Mouse (Mus musculus): Measurements from ENCODE around the gene Nxf7. TPM values are rescaled to one million over a fixed set of nuclear protein-coding genes. Genes with fewer than 3 reads are reported as not detected.
A peak's percentile ranks its signal among the peaks of the same experiment; 100 is the strongest.
"Not testable (repeated sequence)": the region's sequence is repeated elsewhere in the genome, so short reads cannot be mapped to it uniquely, and the experiment has no call there.

Gene Nxf7
- total RNA-seq (2014; rRNA removed) (not detected in 2 replicates), polyA plus RNA-seq (2015; fragmentation: Nextera tagmentation; extraction: Ambion mirVana) (not detected in 2 replicates)

DNA sequence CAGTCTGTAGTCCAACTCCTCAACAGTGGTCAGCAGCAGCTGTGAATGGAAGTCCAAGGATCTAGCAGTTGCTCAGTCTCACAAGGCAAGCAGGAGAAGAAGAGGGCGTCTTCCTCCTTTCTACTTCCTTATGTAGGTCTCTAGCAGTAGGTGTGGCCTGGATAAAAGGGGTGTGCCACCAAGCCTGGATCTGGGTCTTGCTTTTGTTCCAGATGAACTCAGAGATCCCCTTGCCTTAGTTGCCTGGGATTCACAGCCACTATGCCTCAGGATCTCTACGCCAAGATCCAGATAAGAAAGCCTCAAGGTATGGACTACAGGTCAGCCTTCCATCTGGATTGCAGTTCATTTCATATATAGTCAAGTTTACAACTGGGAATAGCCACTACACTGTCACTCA, at the start of gene Nxf7:
TSS of gene Nxf7 (minus strand) at position 101 of the 400 bp plus-strand sequence.
- Histone ChIP-seq H3K4me2 (ENCODE audit: low read depth, low read length, poor library complexity, severe bottlenecking) (no peak within 1 kb of the TSS), H3K36me3 (ENCODE audit: insufficient read depth, low read length) (no peaks in the 10 kb centered on the region), H3K9me3 (ENCODE audit: low read length) (no peaks in the 10 kb centered on the region), H3K4me1 (ENCODE audit: insufficient read depth, low read length) (no peaks in the 10 kb centered on the region), H3K27ac (ENCODE audit: low read depth, low read length) (no peak within 1 kb of the TSS), H3K9ac (replicated peaks; ENCODE audit: low read length, poor library complexity, severe bottlenecking) (no peak within 1 kb of the TSS), H3K4me3 (ENCODE audit: low read depth, low read length) (no peak within 1 kb of the TSS), H3K27me3 (ENCODE audit: insufficient read depth, low read length) (no peaks in the 10 kb centered on the region)
- WGBS, result 85% methylated on average over 2 of the region's 2 CpGs
- ATAC-seq (ENCODE audit: low FRiP score), result no peak
- no peak for TF ChIP-seq CTCF (IDR thresholded peaks at IDR 0.05)
- DNase-seq (ENCODE audit: low spot score), result no peak

DNA sequence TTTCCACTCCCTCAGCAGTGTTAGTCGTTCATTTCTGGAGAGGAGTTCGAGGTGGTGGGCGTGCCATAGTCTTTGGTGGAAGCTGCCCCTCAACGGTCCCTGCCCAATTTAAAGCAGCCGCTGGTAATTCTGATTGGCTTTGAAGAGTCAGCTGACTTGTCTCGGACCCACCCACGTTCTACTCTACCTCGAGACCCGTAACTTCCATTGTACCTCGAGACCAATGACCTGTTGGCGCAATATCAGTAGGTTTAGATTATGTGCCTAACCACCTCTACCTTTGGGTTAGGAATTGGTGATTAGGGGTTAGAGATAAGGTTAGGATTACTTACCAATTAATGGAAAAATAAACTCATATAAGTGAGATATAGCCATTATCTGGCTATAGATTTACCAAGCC, 29.0 kb upstream of the Nxf7 start, which contains the start of gene Prame:
TSS of gene Prame (minus strand) at position 101 of the 400 bp plus-strand sequence.
- WGBS, result 90% methylated on average over 11 of the region's 11 CpGs
- Histone ChIP-seq H3K9ac (replicated peaks; ENCODE audit: low read length, poor library complexity, severe bottlenecking) (no peak within 1 kb of the TSS), H3K4me1 (ENCODE audit: insufficient read depth, low read length) (no peaks in the 10 kb centered on the region), H3K27me3 (ENCODE audit: insufficient read depth, low read length) (no peaks in the 10 kb centered on the region), H3K4me3 (ENCODE audit: low read depth, low read length) (no peak within 1 kb of the TSS), H3K27ac (ENCODE audit: low read depth, low read length) (no peak within 1 kb of the TSS), H3K4me2 (ENCODE audit: low read depth, low read length, poor library complexity, severe bottlenecking) (no peak within 1 kb of the TSS), H3K36me3 (ENCODE audit: insufficient read depth, low read length) (no peaks in the 10 kb centered on the region), H3K9me3 (ENCODE audit: low read length) (no peaks in the 10 kb centered on the region)
- DNase-seq (ENCODE audit: low spot score) (no peak), ATAC-seq (ENCODE audit: low FRiP score) (no peak)
- TF ChIP-seq CTCF (IDR thresholded peaks at IDR 0.05), result no peak

DNA sequence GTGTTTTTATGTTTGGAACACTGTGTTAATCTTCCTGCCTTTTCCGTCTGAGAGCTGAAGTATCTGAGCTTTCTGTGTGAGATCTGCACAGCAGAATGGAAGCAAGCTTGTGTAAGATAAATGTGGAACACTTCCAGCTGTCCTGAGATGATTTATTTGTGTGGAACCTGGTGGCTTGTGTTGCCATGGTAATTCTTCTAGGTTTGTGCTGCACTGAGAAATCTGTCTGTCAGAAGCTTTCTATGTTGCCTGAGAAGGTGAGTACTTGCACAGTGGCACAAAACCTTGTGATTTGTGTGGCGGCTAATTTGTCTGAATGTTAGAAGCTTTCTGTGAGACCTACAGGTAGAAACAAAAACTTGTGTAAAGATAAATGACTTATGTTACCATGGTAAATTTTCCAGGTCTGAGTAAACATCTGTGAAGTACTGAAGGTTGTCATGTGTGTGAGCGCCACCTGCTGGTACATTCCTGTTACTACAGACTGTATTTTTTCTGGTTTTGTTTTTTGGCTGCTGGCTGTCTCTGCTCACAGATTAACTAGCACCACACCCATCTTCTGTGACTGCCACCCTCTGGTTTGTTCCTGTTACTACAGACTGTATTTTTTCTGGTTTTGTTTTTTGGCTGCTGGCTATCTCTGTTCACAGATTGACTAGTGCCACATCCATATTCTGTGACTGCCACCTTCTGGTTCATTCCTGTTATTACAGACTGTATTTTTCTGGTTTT, 2.9 kb upstream of the Nxf7 start:
- not testable (repeated sequence) for H3K27me3 ChIP-seq (ENCODE audit: insufficient read depth, low read length); H3K4me1 ChIP-seq (ENCODE audit: insufficient read depth, low read length); H3K9me3 ChIP-seq (ENCODE audit: low read length); H3K36me3 ChIP-seq (ENCODE audit: insufficient read depth, low read length); H3K4me3 ChIP-seq (ENCODE audit: low read depth, low read length); H3K27ac ChIP-seq (ENCODE audit: low read depth, low read length); H3K4me2 ChIP-seq (ENCODE audit: low read depth, low read length, poor library complexity, severe bottlenecking); H3K9ac ChIP-seq (replicated peaks; ENCODE audit: low read length, poor library complexity, severe bottlenecking)
- ATAC-seq (ENCODE audit: low FRiP score) (peak; percentile 72; the same call in 1 of the 2 replicates), DNase-seq (ENCODE audit: low spot score) (peak; percentile 64)
- 48% methylated on average over 3 of the region's 3 CpGs for whole genome bisulfite sequencing
- peak; percentile 72 for TF ChIP-seq CTCF (IDR thresholded peaks at IDR 0.05)

DNA sequence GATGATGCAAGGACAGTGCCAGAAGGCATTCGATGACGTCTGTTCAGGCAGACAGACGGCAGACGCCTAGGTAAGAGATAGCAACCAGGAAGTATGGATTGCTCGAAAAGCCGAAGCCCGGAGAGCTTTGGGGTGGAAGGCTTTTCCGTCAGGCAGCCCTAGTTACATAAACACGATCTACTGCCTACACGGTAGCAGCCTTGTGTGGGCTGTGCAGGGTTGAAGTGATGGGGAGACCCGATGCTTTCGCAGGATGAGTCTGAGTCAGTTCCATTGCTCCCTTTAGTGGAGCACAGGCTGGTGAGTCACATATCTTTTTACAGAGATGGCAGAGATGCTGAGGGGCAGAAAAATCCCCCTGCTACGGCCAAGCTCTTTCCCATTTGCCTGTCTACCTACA, 481 bp downstream of the Nxf7 start:
- H3K27ac ChIP-seq (ENCODE audit: low read depth, low read length), result no peak overlapping the region
- no peak for ATAC-seq (ENCODE audit: low FRiP score)
- H3K4me3 ChIP-seq (ENCODE audit: low read depth, low read length), result no peak overlapping the region
- H3K27me3 ChIP-seq (ENCODE audit: insufficient read depth, low read length), result no peaks in the 10 kb centered on the region
- DNase-seq (ENCODE audit: low spot score), result no peak
- no peak overlapping the region for H3K4me2 ChIP-seq (ENCODE audit: low read depth, low read length, poor library complexity, severe bottlenecking)
- H3K36me3 ChIP-seq (ENCODE audit: insufficient read depth, low read length), result no peaks in the 10 kb centered on the region
- no peaks in the 10 kb centered on the region for H3K9me3 ChIP-seq (ENCODE audit: low read length)
- no peaks in the 10 kb centered on the region for H3K4me1 ChIP-seq (ENCODE audit: insufficient read depth, low read length)
- no peak for TF ChIP-seq CTCF (IDR thresholded peaks at IDR 0.05)
- 88% methylated on average over 13 of the region's 13 CpGs for WGBS
- no peak overlapping the region for H3K9ac ChIP-seq (replicated peaks; ENCODE audit: low read length, poor library complexity, severe bottlenecking)

DNA sequence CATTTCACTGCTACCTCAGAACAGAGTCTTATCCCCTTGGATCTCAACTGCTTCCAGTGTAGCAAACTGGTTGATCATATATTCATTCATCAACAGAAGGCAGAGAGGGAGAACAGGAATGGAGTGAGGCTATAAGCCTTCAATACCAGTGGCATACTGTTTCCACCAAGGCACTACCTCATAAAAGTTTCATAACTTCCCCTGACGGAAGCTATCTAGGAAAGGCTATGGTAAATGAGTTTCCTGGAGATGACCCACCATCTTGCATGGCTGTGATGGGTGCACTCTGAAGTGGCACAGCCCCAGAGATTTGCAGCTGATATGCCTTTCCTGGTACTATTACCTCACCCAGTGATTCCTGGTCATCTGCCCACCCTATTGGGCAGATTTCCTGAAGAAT, 22.2 kb downstream of the Nxf7 start:
- Histone ChIP-seq H3K27me3 (ENCODE audit: insufficient read depth, low read length) (no peaks in the 10 kb centered on the region), H3K9ac (replicated peaks; ENCODE audit: low read length, poor library complexity, severe bottlenecking) (no peak overlapping the region), H3K4me1 (ENCODE audit: insufficient read depth, low read length) (no peaks in the 10 kb centered on the region), H3K36me3 (ENCODE audit: insufficient read depth, low read length) (no peaks in the 10 kb centered on the region), H3K4me2 (ENCODE audit: low read depth, low read length, poor library complexity, severe bottlenecking) (no peak overlapping the region), H3K9me3 (ENCODE audit: low read length) (no peaks in the 10 kb centered on the region), H3K4me3 (ENCODE audit: low read depth, low read length) (no peak overlapping the region), H3K27ac (ENCODE audit: low read depth, low read length) (no peak overlapping the region)
- no peak for TF ChIP-seq CTCF (IDR thresholded peaks at IDR 0.05)
- DNase-seq (ENCODE audit: low spot score) (no peak), ATAC-seq (ENCODE audit: low FRiP score) (no peak)
- whole genome bisulfite sequencing, result 76% methylated on average over 1 of the region's 1 CpGs

DNA sequence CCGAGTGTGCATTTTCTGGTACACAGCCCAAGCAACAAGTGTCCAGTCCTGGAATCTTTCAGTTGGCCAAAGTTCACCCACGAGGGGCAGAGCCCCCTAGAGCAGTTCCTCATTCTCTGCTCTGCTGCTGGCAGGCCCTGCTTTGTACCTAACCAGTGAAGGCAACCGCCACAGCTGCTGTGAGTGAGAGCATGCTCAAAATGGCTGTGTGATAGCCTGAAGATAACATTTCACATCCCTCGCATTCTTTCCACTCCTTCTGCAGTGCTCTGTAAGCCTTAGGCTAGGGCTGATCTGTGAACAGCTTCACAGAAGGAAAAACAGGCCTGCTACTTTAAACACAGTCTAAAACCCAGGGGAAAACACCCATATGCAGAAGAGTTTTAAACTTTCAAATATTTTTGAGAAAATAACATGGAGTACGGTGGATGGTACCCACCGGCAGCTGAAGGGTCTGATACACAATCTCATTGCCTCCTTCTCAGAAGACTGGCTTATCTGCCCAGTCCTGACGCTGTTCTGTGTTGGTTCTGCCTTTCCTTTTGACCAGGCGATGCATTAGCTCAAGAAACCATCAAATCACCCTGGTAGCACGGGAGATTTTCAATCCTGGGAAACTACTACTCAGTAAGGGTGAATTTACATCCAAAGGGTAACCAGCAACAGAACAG, 23.5 kb downstream of the Nxf7 start:
- H3K36me3 ChIP-seq (ENCODE audit: insufficient read depth, low read length); H3K27me3 ChIP-seq (ENCODE audit: insufficient read depth, low read length); H3K4me2 ChIP-seq (ENCODE audit: low read depth, low read length, poor library complexity, severe bottlenecking); DNase-seq (ENCODE audit: low spot score); H3K9me3 ChIP-seq (ENCODE audit: low read length); H3K9ac ChIP-seq (replicated peaks; ENCODE audit: low read length, poor library complexity, severe bottlenecking); H3K27ac ChIP-seq (ENCODE audit: low read depth, low read length); ATAC-seq (ENCODE audit: low FRiP score); H3K4me3 ChIP-seq (ENCODE audit: low read depth, low read length); H3K4me1 ChIP-seq (ENCODE audit: insufficient read depth, low read length): not testable (repeated sequence)
- 73% methylated on average over 9 of the region's 9 CpGs for WGBS

DNA sequence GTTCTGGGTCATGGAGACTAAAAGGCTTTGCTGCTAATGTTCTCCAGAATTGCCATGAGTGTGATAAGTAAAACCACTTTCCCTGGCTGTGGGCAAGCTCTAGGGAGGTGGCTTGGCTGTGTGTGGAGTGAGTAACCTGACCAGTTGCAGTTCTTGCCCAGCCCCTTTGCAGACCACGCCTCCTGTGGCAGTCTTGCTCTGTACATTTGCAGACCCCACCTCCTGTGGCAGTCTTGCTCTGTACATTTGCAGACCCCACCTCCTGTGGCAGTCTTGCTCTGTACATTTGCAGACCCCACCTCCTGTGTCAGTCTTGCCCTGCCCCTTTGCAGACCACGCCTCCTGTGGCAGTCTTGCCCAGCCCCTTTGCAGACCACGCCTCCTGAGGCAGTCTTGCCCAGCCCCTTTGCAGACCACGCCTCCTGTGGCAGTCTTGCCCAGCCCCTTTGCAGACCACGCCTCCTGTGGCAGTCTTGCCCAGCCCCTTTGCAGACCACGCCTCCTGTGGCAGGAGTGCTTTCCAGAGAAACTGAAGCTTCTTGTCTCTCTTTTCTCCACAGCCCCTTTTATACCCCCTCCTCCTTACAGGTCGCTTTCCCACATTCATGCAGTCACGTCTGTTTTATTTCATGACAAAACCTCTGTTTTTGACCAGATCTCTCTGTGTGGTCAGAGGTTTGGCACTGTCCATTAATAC, 24.2 kb downstream of the Nxf7 start:
- DNase-seq (ENCODE audit: low spot score); H3K27ac ChIP-seq (ENCODE audit: low read depth, low read length): not testable (repeated sequence)

More for the DNA sequence above, 24.2 kb downstream of the Nxf7 start:
- not testable (repeated sequence) for H3K27me3 ChIP-seq (ENCODE audit: insufficient read depth, low read length); H3K4me1 ChIP-seq (ENCODE audit: insufficient read depth, low read length); ATAC-seq (ENCODE audit: low FRiP score); H3K9me3 ChIP-seq (ENCODE audit: low read length); H3K4me2 ChIP-seq (ENCODE audit: low read depth, low read length, poor library complexity, severe bottlenecking); H3K4me3 ChIP-seq (ENCODE audit: low read depth, low read length); H3K36me3 ChIP-seq (ENCODE audit: insufficient read depth, low read length); H3K9ac ChIP-seq (replicated peaks; ENCODE audit: low read length, poor library complexity, severe bottlenecking)
- 30% methylated on average over 8 of the region's 8 CpGs for WGBS
